Mouse (Mus musculus): Measurements from ENCODE around the gene Cux1. TPM values are rescaled to one million over a fixed set of nuclear protein-coding genes. Genes with fewer than 3 reads are reported as not detected.

The Cux1 gene
- polyA plus RNA-seq, 1 experiment from 2014 or later: 67.7 TPM

DNA sequence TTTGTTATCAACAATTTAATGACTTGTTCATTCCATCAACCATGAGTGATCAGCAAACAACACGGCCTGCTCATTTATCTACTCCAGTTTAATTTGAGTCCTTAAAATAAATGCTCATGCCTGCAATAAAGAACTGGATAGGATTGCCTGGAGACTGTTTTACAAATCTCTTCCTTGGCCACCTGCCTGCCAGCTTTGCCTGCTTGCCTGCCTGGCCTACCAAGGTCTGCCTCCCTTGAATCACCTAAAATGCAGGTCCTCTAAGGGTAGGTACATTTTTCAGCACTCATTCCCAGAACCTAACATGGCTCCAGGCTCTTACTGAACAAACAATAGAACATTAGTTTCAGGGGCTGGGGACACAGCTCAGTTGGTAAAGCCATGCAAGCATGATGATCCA is 39.4 kb downstream of the Cux1 start:
- Histone ChIP-seq H3K4me1 (peaks cover 14% of the 10 kb centered on the region), H3K4me3 (no peak overlapping the region), H3K36me3 (no peaks in the 10 kb centered on the region), H3K27ac (no peak overlapping the region), H3K9me3 (replicated peaks) (no peaks in the 10 kb centered on the region), H3K27me3 (ENCODE audit: low read depth, poor library complexity, severe bottlenecking) (no peaks in the 10 kb centered on the region)
- DNase-seq (ENCODE audit: low spot score): no peak
- 90% methylated on average over 1 of the region's 1 CpGs for WGBS

DNA sequence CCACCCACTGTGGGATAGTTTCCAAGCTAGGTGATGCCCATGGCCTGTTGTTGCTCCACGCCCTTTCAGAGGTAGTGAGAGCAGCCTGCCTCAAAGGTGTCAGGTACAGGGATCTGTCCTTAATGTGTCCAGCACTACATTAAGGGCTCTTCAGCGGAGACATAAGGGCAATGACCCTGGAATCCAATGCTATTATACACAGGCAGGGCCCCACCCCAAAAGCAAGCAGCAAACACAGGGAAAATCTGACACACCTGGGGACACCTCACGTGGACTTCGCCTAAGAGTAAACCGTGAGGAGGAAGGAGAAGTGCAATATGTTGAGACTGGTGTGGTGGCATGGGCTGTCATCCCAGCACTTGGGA is 40.8 kb downstream of the Cux1 start:
- H3K27ac ChIP-seq: no peak overlapping the region
- H3K4me3 ChIP-seq: no peak overlapping the region
- no peaks in the 10 kb centered on the region for H3K9me3 ChIP-seq (replicated peaks)
- peaks cover 14% of the 10 kb centered on the region for H3K4me1 ChIP-seq
- 86% methylated on average over 5 of the region's 5 CpGs for WGBS
- no peaks in the 10 kb centered on the region for H3K27me3 ChIP-seq (ENCODE audit: low read depth, poor library complexity, severe bottlenecking)
- no peak for DNase-seq (ENCODE audit: low spot score)
- H3K36me3 ChIP-seq: peaks cover 4% of the 10 kb centered on the region

DNA sequence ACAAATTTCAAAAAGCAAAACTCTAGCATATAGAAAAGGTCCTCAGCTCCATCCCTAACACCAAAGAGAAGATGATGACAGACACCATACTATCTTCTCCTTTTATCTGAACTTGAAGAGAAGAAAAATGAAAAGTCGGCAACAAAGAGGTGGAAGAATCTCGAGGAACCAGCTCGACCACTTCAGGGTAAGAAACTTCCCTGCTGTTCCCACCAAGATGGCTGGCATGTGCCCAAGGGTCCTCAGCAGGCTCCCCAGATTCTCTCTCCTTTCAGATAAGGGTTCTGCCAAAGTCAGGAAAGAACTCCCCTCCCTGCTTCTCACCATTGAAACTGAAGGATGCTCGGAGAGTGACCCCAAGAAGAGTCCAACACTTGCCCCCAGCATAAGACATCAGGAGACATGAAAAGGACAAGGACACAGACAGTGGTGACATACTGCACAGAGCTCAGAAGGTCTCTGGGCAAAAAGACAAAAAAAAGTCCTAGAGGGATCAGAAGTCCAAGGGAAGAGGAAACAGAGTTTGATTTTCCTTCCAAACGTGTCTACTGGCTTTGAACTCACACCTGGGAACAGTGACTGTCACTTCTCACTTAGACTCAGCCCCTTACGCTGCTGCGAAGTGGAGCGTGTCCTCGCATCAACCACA is 41.3 kb downstream of the Cux1 start:
- 85% methylated on average over 9 of the region's 9 CpGs for WGBS
- DNase-seq (ENCODE audit: low spot score): no peak
- H3K9me3 ChIP-seq (replicated peaks): no peaks in the 10 kb centered on the region
- no peaks in the 10 kb centered on the region for H3K27me3 ChIP-seq (ENCODE audit: low read depth, poor library complexity, severe bottlenecking)
- no peak overlapping the region for H3K4me3 ChIP-seq
- H3K27ac ChIP-seq: no peak overlapping the region
- peaks cover 6% of the 10 kb centered on the region for H3K36me3 ChIP-seq
- peaks cover 14% of the 10 kb centered on the region for H3K4me1 ChIP-seq

DNA sequence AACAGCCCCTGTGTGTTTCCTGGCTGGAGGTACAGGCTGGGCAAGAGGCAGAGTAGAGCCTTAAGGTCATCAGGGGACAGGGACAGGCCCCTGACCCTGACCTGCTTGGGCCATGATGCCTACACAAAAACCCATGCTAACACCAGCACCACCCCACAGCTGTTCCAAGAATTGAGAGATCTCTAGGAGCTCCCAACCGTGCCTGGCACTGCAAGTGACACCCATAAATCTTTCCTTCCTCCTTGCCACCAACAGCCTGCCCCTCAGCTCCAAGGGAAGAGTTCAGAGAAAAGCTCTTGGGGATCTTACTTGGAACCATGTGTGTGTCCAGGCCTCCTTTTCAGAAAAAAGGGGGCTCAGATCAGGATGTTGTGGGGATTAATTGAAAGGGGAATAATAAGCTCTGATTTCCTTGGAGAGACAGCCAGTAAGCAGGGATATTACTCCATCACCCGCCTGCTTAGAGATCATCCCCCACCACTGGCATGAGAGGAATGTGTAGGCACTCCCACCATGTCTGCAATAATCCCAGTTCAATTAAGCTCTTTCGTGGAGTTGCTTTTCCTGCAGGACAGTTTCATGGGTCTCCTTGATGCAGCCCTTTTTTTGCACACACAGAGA is 44.3 kb downstream of the Cux1 start:
- DNase-seq (ENCODE audit: low spot score): no peak
- no peaks in the 10 kb centered on the region for H3K27me3 ChIP-seq (ENCODE audit: low read depth, poor library complexity, severe bottlenecking)
- no peak overlapping the region for H3K27ac ChIP-seq
- H3K9me3 ChIP-seq (replicated peaks): no peaks in the 10 kb centered on the region
- H3K4me1 ChIP-seq: peaks cover 14% of the 10 kb centered on the region
- WGBS: 9% methylated on average over 3 of the region's 3 CpGs
- peaks cover 6% of the 10 kb centered on the region for H3K36me3 ChIP-seq
- H3K4me3 ChIP-seq: no peak overlapping the region

DNA sequence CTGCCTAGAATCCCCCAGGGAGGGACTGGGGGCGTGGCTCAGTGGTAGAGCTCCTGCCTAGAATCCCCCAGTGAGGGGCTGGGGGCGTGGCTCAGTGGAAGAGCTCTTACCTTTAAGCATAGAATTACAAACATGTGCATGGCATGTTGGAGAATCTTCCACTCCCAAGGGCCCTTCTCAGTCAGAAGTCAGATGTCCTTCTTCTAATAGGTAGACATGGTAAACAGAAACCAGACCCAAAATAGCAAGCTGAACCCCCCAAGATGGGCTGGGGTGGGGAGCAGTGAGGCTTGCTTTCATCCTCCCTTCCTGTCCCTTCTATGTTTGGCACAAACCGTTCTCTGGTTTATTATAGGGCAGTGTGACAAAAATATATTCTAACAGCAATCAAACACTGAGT is 45.6 kb downstream of the Cux1 start:
- Histone ChIP-seq H3K4me1 (peaks cover 18% of the 10 kb centered on the region), H3K9me3 (replicated peaks) (no peaks in the 10 kb centered on the region), H3K36me3 (peaks cover 6% of the 10 kb centered on the region), H3K27me3 (ENCODE audit: low read depth, poor library complexity, severe bottlenecking) (no peaks in the 10 kb centered on the region), H3K27ac (no peak overlapping the region), H3K4me3 (no peak overlapping the region)
- DNase-seq (ENCODE audit: low spot score): no peak
- 93% methylated on average over 3 of the region's 3 CpGs for WGBS

DNA sequence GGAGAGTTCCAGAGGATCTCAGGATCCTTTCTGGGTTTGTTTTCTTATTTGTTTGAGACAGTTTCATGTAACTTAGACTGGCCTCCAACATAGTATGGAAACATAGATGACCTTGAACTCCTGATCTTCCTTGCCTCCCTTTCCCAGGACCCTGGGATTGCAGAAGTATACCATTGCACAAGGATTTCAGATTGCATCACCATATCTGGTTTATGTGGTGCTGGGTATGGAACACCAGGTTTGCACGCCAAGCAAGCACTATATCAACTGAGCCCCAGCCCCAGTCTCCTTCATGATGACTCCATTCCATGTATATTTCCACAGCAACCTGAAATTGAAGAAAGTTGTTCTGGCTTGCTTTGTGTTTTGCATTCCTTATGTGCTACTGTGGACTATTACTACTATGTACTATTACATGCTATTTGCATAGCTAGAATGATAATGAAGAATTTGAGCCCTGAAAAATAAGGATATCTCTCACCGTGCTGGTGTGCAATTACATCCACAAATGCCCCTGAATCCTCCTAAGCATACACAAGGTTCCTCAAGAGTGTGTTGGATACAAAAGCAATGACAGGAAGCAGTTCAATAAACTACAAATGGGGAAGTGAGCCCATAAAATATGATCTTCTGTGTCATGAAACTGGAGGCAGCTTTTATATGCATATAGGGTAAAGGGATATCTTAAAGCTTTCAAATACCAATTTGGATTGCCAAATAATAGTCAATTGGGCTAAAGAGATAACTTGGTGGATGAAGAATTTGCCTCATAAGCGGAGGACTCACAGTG is 48.4 kb downstream of the Cux1 start:
- H3K27ac ChIP-seq: no peak overlapping the region
- no peak for DNase-seq (ENCODE audit: low spot score)
- peaks cover 14% of the 10 kb centered on the region for H3K36me3 ChIP-seq
- no peaks in the 10 kb centered on the region for H3K27me3 ChIP-seq (ENCODE audit: low read depth, poor library complexity, severe bottlenecking)
- no peak overlapping the region for H3K4me3 ChIP-seq
- WGBS: 91% methylated on average over 3 of the region's 3 CpGs
- peaks cover 28% of the 10 kb centered on the region for H3K4me1 ChIP-seq
- no peaks in the 10 kb centered on the region for H3K9me3 ChIP-seq (replicated peaks)

DNA sequence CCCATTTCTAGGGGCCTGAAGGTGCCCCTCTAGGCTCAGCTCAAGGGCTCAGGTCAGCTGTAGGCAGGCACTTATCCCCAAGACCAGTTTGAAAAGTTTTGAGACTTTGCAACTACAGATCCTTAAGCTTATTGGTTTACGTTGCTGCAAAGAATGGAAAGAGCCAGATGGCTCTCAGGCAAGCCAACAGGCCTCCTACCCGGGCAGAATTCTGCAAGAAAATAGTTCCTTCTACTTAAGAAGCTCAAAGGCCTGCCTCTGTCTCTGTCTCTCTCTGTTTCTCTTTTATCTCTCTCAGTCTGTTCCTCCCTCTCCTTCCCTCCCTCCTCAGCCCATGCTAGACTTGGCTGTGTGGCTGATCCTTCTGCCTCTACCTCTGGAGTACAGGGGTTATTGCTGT is 49.8 kb downstream of the Cux1 start:
- Histone ChIP-seq H3K27me3 (ENCODE audit: low read depth, poor library complexity, severe bottlenecking) (no peaks in the 10 kb centered on the region), H3K27ac (no peak overlapping the region), H3K9me3 (replicated peaks) (no peaks in the 10 kb centered on the region), H3K4me3 (no peak overlapping the region), H3K36me3 (peaks cover 14% of the 10 kb centered on the region), H3K4me1 (peaks cover 15% of the 10 kb centered on the region)
- DNase-seq (ENCODE audit: low spot score): no peak
- 73% methylated on average over 2 of the region's 2 CpGs for WGBS

DNA sequence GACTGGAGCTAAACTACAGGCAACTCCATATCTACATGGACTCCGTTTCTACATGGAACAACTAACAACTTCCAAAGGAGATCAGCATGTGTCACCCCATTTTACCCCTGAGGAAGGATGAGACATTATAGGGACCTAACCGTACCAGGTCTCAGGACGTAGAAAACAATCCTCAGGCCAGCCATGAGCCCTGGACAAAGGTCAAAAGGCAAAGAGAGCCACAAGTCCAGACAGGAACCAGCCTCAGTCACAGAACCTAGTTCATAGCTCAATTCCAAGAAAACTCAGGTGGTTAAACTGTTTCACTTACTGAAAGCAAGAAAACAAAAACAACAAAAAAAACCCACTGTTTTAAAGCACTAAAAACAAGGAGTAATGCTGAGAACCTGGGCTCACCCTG is 50.7 kb downstream of the Cux1 start:
- WGBS: 79% methylated on average over 3 of the region's 3 CpGs
- Histone ChIP-seq H3K27ac (no peak overlapping the region), H3K27me3 (ENCODE audit: low read depth, poor library complexity, severe bottlenecking) (no peaks in the 10 kb centered on the region), H3K4me3 (no peak overlapping the region), H3K4me1 (peaks cover 17% of the 10 kb centered on the region), H3K9me3 (replicated peaks) (no peaks in the 10 kb centered on the region), H3K36me3 (peaks cover 11% of the 10 kb centered on the region)
- DNase-seq (ENCODE audit: low spot score): no peak

DNA sequence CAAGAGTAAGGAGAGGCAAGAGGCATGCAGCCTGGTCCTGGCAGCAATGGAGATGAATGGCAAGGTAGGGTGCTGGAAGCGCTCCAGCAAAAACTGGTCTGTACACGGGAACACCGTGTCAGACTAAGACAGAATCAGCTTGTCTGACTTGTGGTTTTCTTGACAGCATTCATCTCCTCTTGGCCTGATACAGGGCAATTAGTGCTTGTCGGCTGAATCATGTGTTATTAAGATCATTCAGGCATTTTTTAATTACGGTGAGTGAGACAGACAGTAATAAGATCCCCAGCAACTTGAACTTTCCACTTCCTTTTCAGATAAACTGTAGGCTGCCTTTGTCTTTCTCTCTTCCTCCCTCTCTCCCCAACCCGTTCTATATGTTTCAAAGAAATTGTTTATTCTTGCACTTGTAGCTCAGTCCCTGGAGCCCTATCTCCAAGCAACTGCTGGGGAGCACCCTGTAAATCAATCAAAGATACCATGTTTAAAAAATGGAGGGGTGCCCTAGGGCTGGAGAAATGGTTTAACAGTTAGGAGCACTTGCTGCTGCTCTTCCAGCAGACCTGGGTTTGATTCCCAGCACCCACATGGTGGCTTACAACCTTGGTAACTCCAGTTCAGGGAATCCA is 53.1 kb downstream of the Cux1 start:
- H3K4me3 ChIP-seq: no peak overlapping the region
- H3K9me3 ChIP-seq (replicated peaks): no peaks in the 10 kb centered on the region
- peaks cover 8% of the 10 kb centered on the region for H3K36me3 ChIP-seq
- H3K27ac ChIP-seq: no peak overlapping the region
- DNase-seq (ENCODE audit: low spot score): no peak
- no peaks in the 10 kb centered on the region for H3K27me3 ChIP-seq (ENCODE audit: low read depth, poor library complexity, severe bottlenecking)
- WGBS: 87% methylated on average over 6 of the region's 6 CpGs
- H3K4me1 ChIP-seq: peaks cover 18% of the 10 kb centered on the region

DNA sequence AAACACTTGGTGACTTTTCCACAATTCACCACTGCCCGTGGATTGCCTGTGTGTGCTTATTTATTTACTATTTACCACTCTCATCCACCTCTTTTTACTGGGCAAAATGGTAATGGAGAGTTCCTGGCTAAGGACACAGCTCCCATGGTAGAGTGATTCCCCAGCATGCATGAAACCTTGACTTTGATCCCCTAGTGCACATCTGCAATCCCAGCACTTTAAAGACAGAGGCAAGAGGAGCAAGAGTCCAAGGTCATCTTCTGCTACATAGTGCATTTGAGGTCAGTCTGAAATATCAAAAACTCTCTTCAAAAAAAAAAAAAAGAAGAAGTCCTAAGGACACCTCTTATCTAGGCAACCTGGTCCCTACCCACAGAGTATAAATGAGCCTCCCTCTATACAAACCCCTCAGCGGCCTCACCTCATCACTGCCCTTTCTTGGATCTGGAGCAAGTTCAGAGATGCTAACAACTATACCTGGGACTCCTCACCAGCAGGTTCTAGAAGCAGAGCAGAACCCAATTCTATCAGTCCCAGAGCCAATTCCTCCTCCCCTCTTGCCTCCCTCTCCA is 55.1 kb downstream of the Cux1 start:
- WGBS: 87% methylated on average over 2 of the region's 2 CpGs
- H3K27ac ChIP-seq: no peak overlapping the region
- H3K27me3 ChIP-seq (ENCODE audit: low read depth, poor library complexity, severe bottlenecking): no peaks in the 10 kb centered on the region
- H3K36me3 ChIP-seq: peaks cover 8% of the 10 kb centered on the region
- H3K4me1 ChIP-seq: peaks cover 13% of the 10 kb centered on the region
- H3K4me3 ChIP-seq: no peak overlapping the region
- H3K9me3 ChIP-seq (replicated peaks): no peaks in the 10 kb centered on the region
- no peak for DNase-seq (ENCODE audit: low spot score)

DNA sequence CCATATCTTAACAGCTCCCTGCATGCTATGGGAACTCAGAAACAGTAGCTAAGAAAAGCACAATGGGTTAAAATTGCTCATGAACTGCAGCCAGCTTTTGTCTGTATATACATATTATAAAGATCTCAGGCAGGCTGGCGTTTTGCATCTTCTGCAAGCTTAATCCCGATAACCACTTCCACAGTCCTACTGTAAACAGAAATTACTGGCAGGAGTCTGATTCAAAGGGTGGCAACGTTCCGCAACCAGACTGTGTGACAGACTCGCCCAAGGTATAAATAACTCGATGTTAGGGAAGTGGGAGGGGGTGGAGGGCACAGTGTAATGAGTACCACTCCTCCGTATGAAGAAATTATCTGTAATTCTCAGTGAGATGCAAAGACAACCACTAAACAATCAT is 55.9 kb downstream of the Cux1 start:
- Histone ChIP-seq H3K27me3 (ENCODE audit: low read depth, poor library complexity, severe bottlenecking) (no peaks in the 10 kb centered on the region), H3K27ac (no peak overlapping the region), H3K36me3 (peaks cover 8% of the 10 kb centered on the region), H3K4me3 (no peak overlapping the region), H3K9me3 (replicated peaks) (no peaks in the 10 kb centered on the region), H3K4me1 (peaks cover 19% of the 10 kb centered on the region)
- DNase-seq (ENCODE audit: low spot score): no peak
- 75% methylated on average over 7 of the region's 7 CpGs for WGBS

DNA sequence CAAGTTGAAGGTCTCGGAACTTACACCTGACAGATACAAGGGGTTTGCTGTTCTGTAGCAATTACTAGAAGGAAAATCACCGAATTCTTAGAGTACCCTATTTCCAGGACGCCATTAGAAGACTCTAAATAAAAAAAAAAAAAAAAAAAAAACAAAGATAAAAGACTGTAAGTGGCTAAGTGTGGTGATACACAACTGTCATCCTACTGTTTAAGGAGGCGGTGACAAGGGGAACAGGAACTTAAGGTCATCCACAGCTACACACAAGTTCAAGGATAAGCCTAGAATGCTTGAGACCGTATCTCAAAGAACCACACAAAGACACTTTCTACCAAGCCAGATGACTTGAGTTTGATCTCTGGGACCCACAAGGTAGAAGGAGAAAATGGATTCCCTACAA is 56.7 kb downstream of the Cux1 start:
- Histone ChIP-seq H3K4me1 (peaks cover 18% of the 10 kb centered on the region), H3K36me3 (peaks cover 8% of the 10 kb centered on the region), H3K27me3 (ENCODE audit: low read depth, poor library complexity, severe bottlenecking) (no peaks in the 10 kb centered on the region), H3K4me3 (no peak overlapping the region), H3K9me3 (replicated peaks) (no peaks in the 10 kb centered on the region), H3K27ac (no peak overlapping the region)
- no peak for DNase-seq (ENCODE audit: low spot score)
- 92% methylated on average over 5 of the region's 5 CpGs for WGBS

DNA sequence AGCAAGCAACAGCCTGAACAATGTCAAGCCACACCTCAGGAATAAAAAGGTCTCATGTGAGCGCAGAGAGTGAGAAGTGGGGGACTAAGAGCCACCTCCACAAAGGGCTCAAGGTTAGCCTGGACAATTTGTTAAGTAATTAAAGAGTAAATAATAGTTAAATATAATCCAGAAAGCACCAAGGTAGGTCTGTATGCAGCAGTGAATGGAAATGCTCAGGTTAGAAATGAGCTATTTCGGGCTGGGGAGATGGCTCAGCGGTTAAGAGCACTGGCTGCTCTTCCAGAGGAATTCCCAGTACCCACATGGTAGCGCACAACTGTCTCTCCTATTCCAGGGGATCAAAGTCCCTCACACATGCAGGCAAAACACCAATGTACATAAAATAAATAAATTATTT is 59.7 kb downstream of the Cux1 start:
- Histone ChIP-seq H3K4me3 (no peak overlapping the region), H3K4me1 (peaks cover 42% of the 10 kb centered on the region), H3K9me3 (replicated peaks) (no peaks in the 10 kb centered on the region), H3K27ac (no peak overlapping the region), H3K36me3 (no peaks in the 10 kb centered on the region), H3K27me3 (ENCODE audit: low read depth, poor library complexity, severe bottlenecking) (no peaks in the 10 kb centered on the region)
- 93% methylated on average over 4 of the region's 4 CpGs for WGBS
- DNase-seq (ENCODE audit: low spot score): no peak

All from limb, embryonic 10.5 days (tissue).